Mouse (Mus musculus) left cerebral cortex, postnatal 14 days (tissue): ENCODE measurements around the gene Mfsd5. TPM values are rescaled to one million over a fixed set of nuclear protein-coding genes. Genes with fewer than 3 reads are reported as not detected.

ENCODE experiments used
- DNase-seq, 2 experiments: peaks; one replicate each; pipeline ENCODE4 v3.0.0; 2021 to 2022; ENCODE audit warnings: low spot score in 2 of 2, mixed read lengths in 1 of 2
- intact Hi-C: fragments of 180-260 bp; cut with DNase I; formaldehyde crosslinking; loops from one replicate; pipeline ENCODE4 v1.15.1; 2025
- total RNA-seq, 2 experiments: library from RNA; stranded (reverse); gene quantifications; 2 replicates each; pipeline ENCODE4 v1.2.3; 2021

Mfsd5 gene
- total RNA-seq, 2 experiments from 2014 or later = 36.8 to 40.6 TPM

DNA sequence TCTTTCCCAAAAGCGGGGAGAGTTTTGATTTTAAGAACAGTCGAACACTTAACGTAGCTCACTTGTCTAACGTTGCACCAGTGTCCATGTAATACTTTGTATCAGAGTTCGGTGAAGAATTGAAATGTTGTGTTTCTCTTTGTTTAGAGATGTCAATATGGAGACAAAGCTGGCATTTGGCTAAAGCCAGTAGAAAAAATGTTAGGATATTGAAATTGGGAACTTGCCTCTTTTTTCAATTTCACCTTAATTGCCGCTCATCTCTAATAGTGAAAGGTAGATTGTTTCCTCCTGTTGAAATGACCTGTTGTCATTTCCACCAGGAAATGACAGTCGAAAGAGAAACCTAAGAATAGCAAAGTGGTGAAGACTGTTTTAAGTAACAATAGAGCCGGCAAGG is 47.6 kb downstream of the Mfsd5 start:
- intact Hi-C loops = loop anchor here (5.0 kb wide), 1 partner anchor 40 kb away; no protein-coding TSS in a partner anchor
- no peak for DNase-seq

Other genes starting within 250 kb of the Mfsd5 start
- 100 to 1,000 TPM; 167 to 168 TPM for gene Eif4b, start 205.7 kb upstream of the Mfsd5 start, total RNA-seq
- gene Tns2, start 179.0 kb upstream of the Mfsd5 start, total RNA-seq = 10 to 100 TPM; 14.4 to 18.5 TPM
- gene Spryd3, start 143.2 kb upstream of the Mfsd5 start, total RNA-seq = 100 to 1,000 TPM; 143 to 152 TPM
- 10 to 100 TPM; 11.9 to 13.5 TPM for gene Igfbp6, start 135.1 kb upstream of the Mfsd5 start, total RNA-seq
- not detected for gene Soat2, start 128.9 kb upstream of the Mfsd5 start, total RNA-seq
- gene Zfp740, start 76.2 kb upstream of the Mfsd5 start, total RNA-seq = 10 to 100 TPM; 55.2 to 61.6 TPM
- 10 to 100 TPM; 29.7 to 30.4 TPM for gene Csad, start 74.7 kb upstream of the Mfsd5 start, total RNA-seq
- 1 to 10 TPM in 1 of 2 experiments, under 1 TPM in 1; 0.99 to 1.2 TPM for gene Itgb7, start 47.5 kb upstream of the Mfsd5 start, total RNA-seq
- gene Rarg, start 21.9 kb upstream of the Mfsd5 start, total RNA-seq = 1 to 10 TPM; 8.3 to 9.4 TPM
- not detected for gene Gm9918, start 8.9 kb upstream of the Mfsd5 start, total RNA-seq
- gene Espl1, start 16.8 kb downstream of the Mfsd5 start, total RNA-seq = 1 to 10 TPM; 1.8 to 2.3 TPM
- 100 to 1,000 TPM; 313 to 315 TPM for gene Pfdn5, start 46.7 kb downstream of the Mfsd5 start, total RNA-seq
- 10 to 100 TPM; 48.2 to 51.4 TPM for gene Myg1, start 52.3 kb downstream of the Mfsd5 start, total RNA-seq
- 10 to 100 TPM; 17.5 to 18.8 TPM for gene Aaas, start 71.3 kb downstream of the Mfsd5 start, total RNA-seq
- gene Sp7, start 87.7 kb downstream of the Mfsd5 start, total RNA-seq = under 1 TPM; 0.26 to 0.53 TPM
- gene Sp1, start 126.7 kb downstream of the Mfsd5 start, total RNA-seq = 10 to 100 TPM; 23.2 to 24.5 TPM
- under 1 TPM; 0.51 to 0.75 TPM for gene Amhr2, start 165.9 kb downstream of the Mfsd5 start, total RNA-seq
- gene Prr13, start 179.6 kb downstream of the Mfsd5 start, total RNA-seq = 10 to 100 TPM; 22.3 to 24.8 TPM
- 100 to 1,000 TPM; 436 to 453 TPM for gene Pcbp2, start 191.1 kb downstream of the Mfsd5 start, total RNA-seq
- not detected for gene Gm10337, start 224.3 kb downstream of the Mfsd5 start, total RNA-seq
- 10 to 100 TPM; 93.7 to 94.0 TPM for gene Map3k12, start 237.6 kb downstream of the Mfsd5 start, total RNA-seq
- gene Tarbp2, start 238.7 kb downstream of the Mfsd5 start, total RNA-seq = 10 to 100 TPM; 32.4 to 34.2 TPM
- 1 to 10 TPM; 1.6 to 3.7 TPM for gene Npff, start 245.5 kb downstream of the Mfsd5 start, total RNA-seq